Mouse (Mus musculus) adrenal gland, adult (tissue): ENCODE data around the gene Nyx.
"Not testable (repeated sequence)": the region's sequence is repeated elsewhere in the genome, so short reads cannot be mapped to it uniquely, and the experiment has no call there.

Experiments used
- DNase-seq, 2 experiments: peaks; one replicate each; pipeline ENCODE4 v3.0.0; 2022 to 2023; ENCODE audit warnings: low spot score in 1 of 2; ENCODE audit not compliant: inconsistent age in 2 of 2

The Nyx gene

GRCm38 (mm10) chrX:13465810-13466209 is at the start of gene Nyx:
TSS of gene Nyx (plus strand) at chrX:13466110.
- DNase-seq: no peak

GRCm38 (mm10) chrX:13422047-13422446 is 43.9 kb upstream of the Nyx start:
- no peak for DNase-seq

GRCm38 (mm10) chrX:13431421-13431820 is 34.5 kb upstream of the Nyx start:
- no peak for DNase-seq

- DNase-seq: not testable (repeated sequence)
Observed at GRCm38 (mm10) chrX:13436042-13436441, 29.9 kb upstream of the Nyx start.

GRCm38 (mm10) chrX:13456544-13456943 is 9.4 kb upstream of the Nyx start:
- DNase-seq: not testable (repeated sequence)

GRCm38 (mm10) chrX:13458766-13459165 is 7.1 kb upstream of the Nyx start:
- no peak for DNase-seq

GRCm38 (mm10) chrX:13461266-13462261 is 4.3 kb upstream of the Nyx start:
- peak; percentile 94 to 98 for DNase-seq

GRCm38 (mm10) chrX:13462982-13463517 is 2.9 kb upstream of the Nyx start:
- peak in 1 of 2 experiments; percentile 49 for DNase-seq

GRCm38 (mm10) chrX:13466681-13467080 is 771 bp downstream of the Nyx start:
- DNase-seq: no peak

- DNase-seq: no peak
Observed at GRCm38 (mm10) chrX:13467121-13467571, 1.2 kb downstream of the Nyx start.

GRCm38 (mm10) chrX:13469160-13470116 is 3.5 kb downstream of the Nyx start:
- DNase-seq: peak; percentile 70 to 82

- DNase-seq: no peak
Observed at GRCm38 (mm10) chrX:13471925-13472324, 6.0 kb downstream of the Nyx start.

- DNase-seq: no peak
Observed at GRCm38 (mm10) chrX:13472751-13473225, 6.9 kb downstream of the Nyx start.

GRCm38 (mm10) chrX:13475382-13475781 is 9.5 kb downstream of the Nyx start:
- no peak for DNase-seq

GRCm38 (mm10) chrX:13477596-13477995 is 11.7 kb downstream of the Nyx start:
- no peak for DNase-seq

GRCm38 (mm10) chrX:13478298-13478697 is 12.4 kb downstream of the Nyx start:
- no peak for DNase-seq

- DNase-seq: no peak
Observed at GRCm38 (mm10) chrX:13479570-13479969, 13.7 kb downstream of the Nyx start.

- DNase-seq: no peak
Observed at GRCm38 (mm10) chrX:13482576-13482975, 16.7 kb downstream of the Nyx start.

- DNase-seq: no peak
Observed at GRCm38 (mm10) chrX:13484447-13484846, 18.5 kb downstream of the Nyx start.

GRCm38 (mm10) chrX:13489001-13489400 is 23.1 kb downstream of the Nyx start:
- no peak for DNase-seq

GRCm38 (mm10) chrX:13489761-13490160 is 23.9 kb downstream of the Nyx start:
- DNase-seq: no peak
